Mouse (Mus musculus): ENCODE results near the gene Ets2. TPM values are rescaled to one million over a fixed set of nuclear protein-coding genes. Genes with fewer than 3 reads are reported as not detected.

Gene Ets2
- polyA plus RNA-seq, 1 experiment from 2014 or later = 26.8 TPM

- H3K36me3 ChIP-seq (ENCODE audit: control insufficient read depth, insufficient read depth, low read length) = no peaks in the 10 kb centered on the region
- H3K4me2 ChIP-seq = no peak overlapping the region
- 62% methylated on average over 6 of the region's 6 CpGs for WGBS (ENCODE audit: insufficient replicate concordance)
- H3K9ac ChIP-seq (ENCODE audit: low read depth, low read length) = no peak overlapping the region
- H3K27ac ChIP-seq (ENCODE audit: low read depth, low read length) = no peak overlapping the region
- H3K27me3 ChIP-seq (ENCODE audit: control insufficient read depth, insufficient read depth, low read length) = no peaks in the 10 kb centered on the region
- no peak overlapping the region for H3K4me3 ChIP-seq (ENCODE audit: low read depth, low read length)
- peaks cover 6% of the 10 kb centered on the region; the same call in 1 of the 2 replicates for H3K4me1 ChIP-seq (ENCODE audit: control insufficient read depth, insufficient read depth, low read length)
- no peaks in the 10 kb centered on the region for H3K9me3 ChIP-seq (replicated peaks; ENCODE audit: control insufficient read depth, low read length)
- ATAC-seq (replicated peaks; ENCODE audit: insufficient number of reproducible peaks, low FRiP score, low TSS enrichment) = no peak
These were observed 36.3 kb upstream of the Ets2 start for GRCm38 (mm10) chr16:95665472-95666131.

GRCm38 (mm10) chr16:95666288-95666687 lies 35.6 kb upstream of the Ets2 start:
- no peak for ATAC-seq (replicated peaks; ENCODE audit: insufficient number of reproducible peaks, low FRiP score, low TSS enrichment)
- H3K36me3 ChIP-seq (ENCODE audit: control insufficient read depth, insufficient read depth, low read length) = no peaks in the 10 kb centered on the region
- H3K4me2 ChIP-seq = no peak overlapping the region
- no peaks in the 10 kb centered on the region for H3K9me3 ChIP-seq (replicated peaks; ENCODE audit: control insufficient read depth, low read length)
- no peak overlapping the region for H3K27ac ChIP-seq (ENCODE audit: low read depth, low read length)
- no peak overlapping the region for H3K9ac ChIP-seq (ENCODE audit: low read depth, low read length)
- no peak overlapping the region for H3K4me3 ChIP-seq (ENCODE audit: low read depth, low read length)
- WGBS (ENCODE audit: insufficient replicate concordance) = 51% methylated on average over 10 of the region's 10 CpGs
- H3K27me3 ChIP-seq (ENCODE audit: control insufficient read depth, insufficient read depth, low read length) = no peaks in the 10 kb centered on the region
- H3K4me1 ChIP-seq (ENCODE audit: control insufficient read depth, insufficient read depth, low read length) = peaks cover 6% of the 10 kb centered on the region; the same call in 1 of the 2 replicates

GRCm38 (mm10) chr16:95667395-95668150 lies 34.3 kb upstream of the Ets2 start:
- 58% methylated on average over 11 of the region's 11 CpGs for WGBS (ENCODE audit: insufficient replicate concordance)
- Histone ChIP-seq H3K27ac (ENCODE audit: low read depth, low read length) (no peak overlapping the region), H3K27me3 (ENCODE audit: control insufficient read depth, insufficient read depth, low read length) (no peaks in the 10 kb centered on the region), H3K9me3 (replicated peaks; ENCODE audit: control insufficient read depth, low read length) (no peaks in the 10 kb centered on the region), H3K4me1 (ENCODE audit: control insufficient read depth, insufficient read depth, low read length) (peaks cover 6% of the 10 kb centered on the region; the same call in 1 of the 2 replicates), H3K9ac (ENCODE audit: low read depth, low read length) (no peak overlapping the region), H3K4me3 (ENCODE audit: low read depth, low read length) (no peak overlapping the region), H3K4me2 (no peak overlapping the region), H3K36me3 (ENCODE audit: control insufficient read depth, insufficient read depth, low read length) (no peaks in the 10 kb centered on the region)
- no peak for ATAC-seq (replicated peaks; ENCODE audit: insufficient number of reproducible peaks, low FRiP score, low TSS enrichment)

GRCm38 (mm10) chr16:95668151-95668993 lies 33.5 kb upstream of the Ets2 start:
- H3K9me3 ChIP-seq (replicated peaks; ENCODE audit: control insufficient read depth, low read length) = no peaks in the 10 kb centered on the region
- no peak overlapping the region for H3K4me2 ChIP-seq
- no peak overlapping the region for H3K9ac ChIP-seq (ENCODE audit: low read depth, low read length)
- no peak overlapping the region for H3K4me3 ChIP-seq (ENCODE audit: low read depth, low read length)
- H3K27me3 ChIP-seq (ENCODE audit: control insufficient read depth, insufficient read depth, low read length) = no peaks in the 10 kb centered on the region
- H3K27ac ChIP-seq (ENCODE audit: low read depth, low read length) = no peak overlapping the region
- ATAC-seq (replicated peaks; ENCODE audit: insufficient number of reproducible peaks, low FRiP score, low TSS enrichment) = no peak
- H3K36me3 ChIP-seq (ENCODE audit: control insufficient read depth, insufficient read depth, low read length) = no peaks in the 10 kb centered on the region
- H3K4me1 ChIP-seq (ENCODE audit: control insufficient read depth, insufficient read depth, low read length) = peaks cover 6% of the 10 kb centered on the region; the same call in 1 of the 2 replicates
- WGBS (ENCODE audit: insufficient replicate concordance) = 50% methylated on average over 19 of the region's 19 CpGs

- Histone ChIP-seq H3K4me2 (no peak overlapping the region), H3K27ac (ENCODE audit: low read depth, low read length) (no peak overlapping the region), H3K9me3 (replicated peaks; ENCODE audit: control insufficient read depth, low read length) (no peaks in the 10 kb centered on the region), H3K4me1 (ENCODE audit: control insufficient read depth, insufficient read depth, low read length) (no peaks in the 10 kb centered on the region), H3K27me3 (ENCODE audit: control insufficient read depth, insufficient read depth, low read length) (no peaks in the 10 kb centered on the region), H3K4me3 (ENCODE audit: low read depth, low read length) (no peak overlapping the region), H3K36me3 (ENCODE audit: control insufficient read depth, insufficient read depth, low read length) (no peaks in the 10 kb centered on the region), H3K9ac (ENCODE audit: low read depth, low read length) (no peak overlapping the region)
- WGBS (ENCODE audit: insufficient replicate concordance) = 47% methylated on average over 5 of the region's 5 CpGs
- no peak for ATAC-seq (replicated peaks; ENCODE audit: insufficient number of reproducible peaks, low FRiP score, low TSS enrichment)
These were observed 27.4 kb upstream of the Ets2 start for GRCm38 (mm10) chr16:95674452-95674921.

- H3K4me2 ChIP-seq = no peak overlapping the region
- no peak overlapping the region for H3K9ac ChIP-seq (ENCODE audit: low read depth, low read length)
- no peaks in the 10 kb centered on the region for H3K9me3 ChIP-seq (replicated peaks; ENCODE audit: control insufficient read depth, low read length)
- no peaks in the 10 kb centered on the region for H3K27me3 ChIP-seq (ENCODE audit: control insufficient read depth, insufficient read depth, low read length)
- H3K36me3 ChIP-seq (ENCODE audit: control insufficient read depth, insufficient read depth, low read length) = no peaks in the 10 kb centered on the region
- no peak overlapping the region for H3K4me3 ChIP-seq (ENCODE audit: low read depth, low read length)
- no peaks in the 10 kb centered on the region for H3K4me1 ChIP-seq (ENCODE audit: control insufficient read depth, insufficient read depth, low read length)
- no peak for ATAC-seq (replicated peaks; ENCODE audit: insufficient number of reproducible peaks, low FRiP score, low TSS enrichment)
- H3K27ac ChIP-seq (ENCODE audit: low read depth, low read length) = no peak overlapping the region
- WGBS (ENCODE audit: insufficient replicate concordance) = 59% methylated on average over 11 of the region's 11 CpGs
These were observed 26.7 kb upstream of the Ets2 start for GRCm38 (mm10) chr16:95675212-95675611.

- H3K9me3 ChIP-seq (replicated peaks; ENCODE audit: control insufficient read depth, low read length) = no peaks in the 10 kb centered on the region
- no peak overlapping the region for H3K4me3 ChIP-seq (ENCODE audit: low read depth, low read length)
- no peaks in the 10 kb centered on the region for H3K36me3 ChIP-seq (ENCODE audit: control insufficient read depth, insufficient read depth, low read length)
- ATAC-seq (replicated peaks; ENCODE audit: insufficient number of reproducible peaks, low FRiP score, low TSS enrichment) = no peak
- H3K4me1 ChIP-seq (ENCODE audit: control insufficient read depth, insufficient read depth, low read length) = no peaks in the 10 kb centered on the region
- H3K27me3 ChIP-seq (ENCODE audit: control insufficient read depth, insufficient read depth, low read length) = no peaks in the 10 kb centered on the region
- WGBS (ENCODE audit: insufficient replicate concordance) = 79% methylated on average over 3 of the region's 3 CpGs
- no peak overlapping the region for H3K27ac ChIP-seq (ENCODE audit: low read depth, low read length)
- H3K4me2 ChIP-seq = no peak overlapping the region
- no peak overlapping the region for H3K9ac ChIP-seq (ENCODE audit: low read depth, low read length)
These were observed 25.2 kb upstream of the Ets2 start for GRCm38 (mm10) chr16:95676668-95677067.

GRCm38 (mm10) chr16:95682431-95682892 lies 19.4 kb upstream of the Ets2 start:
- 74% methylated on average over 6 of the region's 6 CpGs for WGBS (ENCODE audit: insufficient replicate concordance)
- Histone ChIP-seq H3K9ac (ENCODE audit: low read depth, low read length) (no peak overlapping the region), H3K4me1 (ENCODE audit: control insufficient read depth, insufficient read depth, low read length) (peaks cover 4% of the 10 kb centered on the region; the same call in 1 of the 2 replicates), H3K27ac (ENCODE audit: low read depth, low read length) (no peak overlapping the region), H3K4me3 (ENCODE audit: low read depth, low read length) (no peak overlapping the region), H3K27me3 (ENCODE audit: control insufficient read depth, insufficient read depth, low read length) (no peaks in the 10 kb centered on the region), H3K36me3 (ENCODE audit: control insufficient read depth, insufficient read depth, low read length) (no peaks in the 10 kb centered on the region), H3K9me3 (replicated peaks; ENCODE audit: control insufficient read depth, low read length) (no peaks in the 10 kb centered on the region), H3K4me2 (no peak overlapping the region)
- ATAC-seq (replicated peaks; ENCODE audit: insufficient number of reproducible peaks, low FRiP score, low TSS enrichment) = no peak
